Mouse (Mus musculus): ENCODE data around the gene Gas7.
A peak's percentile ranks its signal among the peaks of the same experiment; 100 is the strongest.

Gas7 gene

DNA sequence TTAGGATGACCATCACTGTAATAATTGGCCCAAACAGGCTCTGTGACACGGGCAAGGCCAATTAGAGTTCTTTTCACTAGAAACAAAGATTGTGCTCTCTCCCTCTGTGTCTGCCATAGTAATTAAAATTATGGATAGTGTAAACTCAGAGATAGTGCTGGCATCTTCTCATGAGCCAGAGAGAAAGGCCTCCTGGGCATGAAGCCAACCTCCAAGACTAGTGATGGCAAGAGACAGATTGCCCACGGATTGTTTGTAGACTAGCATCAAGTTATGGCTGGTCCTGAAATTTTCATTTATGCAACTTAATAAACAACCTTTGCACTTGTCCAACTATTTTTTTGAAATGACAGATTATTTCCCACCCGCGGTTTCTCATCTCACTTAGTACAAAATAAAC, 257.7 kb downstream of the Gas7 start:
- DNase-seq (ENCODE audit: low spot score in 2 of 2) = no peak

DNA sequence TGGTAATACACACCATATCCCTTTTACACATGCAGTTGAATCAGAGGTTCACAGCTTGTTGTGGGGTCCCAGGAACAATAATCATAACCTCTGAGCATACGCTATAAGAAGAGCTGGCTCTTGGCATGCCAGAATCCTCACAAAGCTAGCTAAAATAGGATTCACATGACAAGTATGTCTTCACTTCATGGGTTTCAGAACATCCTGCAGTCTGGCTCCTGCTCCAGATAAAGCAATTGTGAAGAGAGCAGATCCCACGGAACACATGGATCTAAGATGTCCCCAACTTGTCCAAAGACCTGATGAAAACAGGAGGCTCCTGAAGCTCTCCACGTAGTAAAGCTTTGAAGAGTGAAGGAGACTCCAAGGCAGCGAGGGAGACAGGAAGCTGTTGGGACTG, 260.1 kb downstream of the Gas7 start:
- no peak for DNase-seq (ENCODE audit: low spot score in 2 of 2)

DNA sequence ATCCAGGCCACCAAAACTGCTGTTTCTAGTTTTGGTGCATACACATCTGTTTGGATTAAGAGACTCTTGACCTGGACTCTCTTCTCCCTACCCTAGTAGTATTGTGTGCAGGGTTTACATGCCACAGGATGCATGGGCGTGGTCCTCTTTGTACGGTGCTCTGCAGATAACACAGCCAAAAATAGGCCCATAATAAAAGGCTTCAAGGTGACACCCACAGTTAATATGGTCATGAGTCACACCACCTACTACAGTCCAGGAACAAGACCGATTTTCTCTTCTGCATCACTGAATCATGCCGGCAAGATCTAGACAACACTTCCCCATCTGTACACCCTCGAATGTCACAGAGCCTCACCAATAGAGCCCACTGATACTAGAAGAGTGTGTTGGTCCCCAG, 266.2 kb downstream of the Gas7 start:
- DNase-seq (ENCODE audit: low spot score in 2 of 2) = peak in 1 of 2 experiments; percentile 2

GRCm38 (mm10) chr11:67722399-67723156, 267.3 kb downstream of the Gas7 start:
- no peak for DNase-seq (ENCODE audit: low spot score in 2 of 2)

DNA sequence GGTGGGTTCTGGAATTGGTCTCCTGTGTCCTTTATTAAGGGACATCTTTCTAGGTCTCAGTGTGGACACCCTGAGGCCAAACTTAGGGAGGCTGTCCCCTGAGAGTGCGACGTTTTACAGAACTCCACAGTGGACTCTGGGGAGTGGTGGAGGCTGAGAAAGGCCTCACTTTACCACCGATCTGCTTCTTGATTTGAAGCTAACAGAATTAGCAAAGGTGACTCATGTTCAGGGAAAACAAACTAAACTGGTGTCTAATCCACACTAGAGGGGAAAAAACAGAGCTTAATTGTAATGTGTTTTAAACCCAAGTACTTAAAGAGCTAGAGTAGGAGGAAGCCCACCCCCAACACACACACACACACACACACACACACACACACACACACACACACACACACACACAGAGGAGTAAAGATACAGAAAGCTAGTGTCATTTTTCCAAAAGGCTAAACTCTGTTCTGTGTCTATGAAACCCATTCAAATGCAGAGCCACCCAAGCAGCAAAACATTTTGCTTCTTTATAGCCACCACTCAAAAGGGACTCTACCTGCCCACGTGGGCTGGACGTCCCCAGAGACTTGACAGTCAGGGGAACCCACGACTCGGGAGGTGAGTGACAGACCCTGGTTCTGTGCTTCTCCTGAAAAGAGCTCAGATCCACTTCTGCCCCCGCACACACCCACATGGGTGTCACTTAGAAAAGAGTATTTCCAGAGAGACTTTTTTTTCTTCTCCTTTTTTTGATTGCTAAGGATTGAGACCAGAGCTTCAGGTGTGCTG, 268.2 kb downstream of the Gas7 start:
- no peak for DNase-seq (ENCODE audit: low spot score in 2 of 2)

DNA sequence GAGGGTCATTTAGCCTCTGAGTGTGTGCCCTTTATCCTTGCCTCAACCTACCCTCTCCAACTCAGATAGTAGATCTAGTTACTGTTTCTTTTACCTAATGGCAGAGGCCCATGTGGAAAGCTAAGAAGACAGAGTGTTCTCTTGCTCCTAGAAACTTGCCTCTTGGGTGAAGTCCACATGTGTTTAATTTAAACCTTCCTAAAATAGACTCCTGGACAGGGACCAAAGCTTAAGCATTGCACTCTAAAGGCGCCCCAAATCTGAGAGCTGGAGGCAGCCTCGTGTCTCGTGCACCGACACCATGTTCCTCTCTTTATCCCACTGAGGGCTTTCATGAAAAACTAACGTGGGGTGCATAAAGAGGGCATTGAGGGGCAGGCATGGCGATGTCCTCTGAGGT, 271.9 kb downstream of the Gas7 start:
- DNase-seq (ENCODE audit: low spot score in 2 of 2) = peak; percentile 19 to 24

DNA sequence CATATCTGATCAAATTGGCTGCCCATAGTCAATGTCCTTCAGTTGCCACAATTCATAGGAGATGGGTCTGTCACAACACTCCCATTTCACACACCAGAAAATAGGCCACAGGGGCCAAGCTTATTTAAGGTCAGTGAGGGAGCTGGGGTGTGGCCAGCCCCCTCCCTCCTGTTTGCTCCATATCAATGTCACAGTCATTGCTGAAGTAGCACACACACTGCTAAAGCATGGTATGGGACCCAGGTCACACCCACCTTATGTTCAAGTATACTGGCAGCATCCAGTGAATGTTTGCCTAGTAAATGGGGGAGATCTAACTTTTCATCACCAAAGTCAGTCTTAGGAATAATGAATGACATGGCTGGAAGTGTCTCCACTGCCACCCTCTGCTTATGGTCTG, 273.5 kb downstream of the Gas7 start:
- DNase-seq (ENCODE audit: low spot score in 2 of 2) = no peak

- no peak for DNase-seq (ENCODE audit: low spot score in 2 of 2)
Observed at GRCm38 (mm10) chr11:67731056-67731455, 275.8 kb downstream of the Gas7 start.

- no peak for DNase-seq (ENCODE audit: low spot score in 2 of 2)
Observed at GRCm38 (mm10) chr11:67733726-67734125, 278.5 kb downstream of the Gas7 start.

- no peak for DNase-seq (ENCODE audit: low spot score in 2 of 2)
Observed at GRCm38 (mm10) chr11:67734597-67734996, 279.4 kb downstream of the Gas7 start.

DNA sequence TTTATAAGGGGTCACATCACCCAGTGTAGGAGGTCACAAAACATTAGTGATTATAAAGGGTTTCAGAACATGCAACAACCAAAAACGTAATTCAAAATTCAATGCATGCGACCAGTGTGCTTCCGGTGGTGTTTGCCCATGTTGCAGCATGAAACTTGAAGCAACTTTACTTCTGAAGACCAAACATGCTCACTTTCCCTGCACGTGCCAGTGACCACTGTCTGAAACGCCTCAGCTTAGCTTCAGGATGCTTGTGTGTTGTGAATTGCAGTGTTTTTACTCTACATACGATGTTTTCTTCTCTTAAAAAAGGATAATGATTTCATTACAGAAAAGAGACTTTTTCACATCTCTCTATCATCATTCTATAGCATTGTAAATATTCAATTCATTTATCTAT, 283.1 kb downstream of the Gas7 start:
- DNase-seq (ENCODE audit: low spot score in 2 of 2) = no peak
